Mouse (Mus musculus) embryonic facial prominence, embryonic 13.5 days (tissue): ENCODE measurements around the gene Zfp771. TPM values are rescaled to one million over a fixed set of nuclear protein-coding genes. Genes with fewer than 3 reads are reported as not detected.
A peak's percentile ranks its signal among the peaks of the same experiment; 100 is the strongest.

ENCODE experiments used
- ATAC-seq: fragments of 200-750 bp; cut with Nextera tagmentation; 2 replicates; pipeline ENCODE4 v1.8.0; 2017; ENCODE audit warnings: low read depth; ENCODE audit not compliant: insufficient number of reproducible peaks, insufficient read depth, low FRiP score, low TSS enrichment
- H3K27ac ChIP-seq: fragments of 300-500 bp; sonication (generic); 2 replicates; pipeline ENCODE4 v1.5.1; 2015; ENCODE audit warnings: moderate library complexity, mild to moderate bottlenecking, inconsistent platforms
- H3K27me3 ChIP-seq: fragments of 300-500 bp; sonication (generic); 2 replicates; pipeline ENCODE4 v1.6.1; 2015; ENCODE audit warnings: mild to moderate bottlenecking, inconsistent platforms
- H3K36me3 ChIP-seq: fragments of 300-500 bp; sonication (generic); 2 replicates; pipeline ENCODE4 v1.6.1; 2015; ENCODE audit warnings: mild to moderate bottlenecking, inconsistent platforms
- H3K4me1 ChIP-seq: fragments of 300-500 bp; sonication (generic); 2 replicates; pipeline ENCODE4 v1.6.1; 2015; ENCODE audit warnings: inconsistent platforms
- H3K4me2 ChIP-seq: fragments of 300-500 bp; sonication (generic); 2 replicates; pipeline ENCODE4 v1.6.1; 2015; ENCODE audit warnings: moderate library complexity, mild to moderate bottlenecking, inconsistent platforms
- H3K4me3 ChIP-seq: fragments of 300-500 bp; sonication (generic); 2 replicates; pipeline ENCODE4 v1.5.1; 2015; ENCODE audit warnings: mild to moderate bottlenecking, inconsistent platforms
- H3K9ac ChIP-seq: fragments of 300-500 bp; sonication (generic); 2 replicates; pipeline ENCODE4 v1.6.1; 2015; ENCODE audit warnings: mild to moderate bottlenecking, inconsistent platforms
- H3K9me3 ChIP-seq: fragments of 300-500 bp; sonication (generic); 2 replicates; pipeline ENCODE4 v1.6.1; 2016; ENCODE audit warnings: inconsistent platforms
- WGBS: fragments of 180-500 bp; shearing (Covaris S2); methylation state at CpG from one replicate; pipeline ENCODE4 v1.1.7; 2015; ENCODE audit warnings: mixed read lengths; 5-methylcytosine and 5-hydroxymethylcytosine counted together
- polyA plus RNA-seq: library from polyadenylated mRNA; unstranded; fragments of >200 nt; fragmentation: Nextera tagmentation; extraction: Ambion mirVana; gene quantifications from 2 replicates; pipeline ENCODE4 v1.2.1, GENCODE M21; 2015

Zfp771 gene
- polyA plus RNA-seq, 1 experiment from 2014 or later, result 78.2 TPM

DNA sequence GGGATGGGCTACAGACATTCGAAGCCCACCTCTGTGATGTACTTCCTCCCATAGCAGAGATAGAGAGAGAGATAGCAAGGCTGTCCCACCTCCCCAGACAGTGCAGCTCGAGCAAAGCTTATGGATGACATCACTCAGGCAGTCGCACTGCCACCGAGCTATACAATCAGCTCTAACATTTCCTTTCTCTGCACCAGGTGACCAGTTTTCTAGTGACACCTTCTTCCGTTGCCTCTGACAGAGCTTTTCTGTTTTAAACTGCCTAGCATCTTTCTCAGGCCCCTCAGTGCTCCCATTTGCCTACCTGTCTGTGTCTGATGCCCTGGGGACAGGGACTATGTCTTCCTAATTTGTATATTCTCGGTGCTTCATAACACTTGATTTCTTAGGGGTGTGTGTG, 23.6 kb upstream of the Zfp771 start:
- WGBS, result 76% methylated on average over 6 of the region's 6 CpGs
- ATAC-seq, result no peak
- Histone ChIP-seq H3K36me3 (no peaks in the 10 kb centered on the region), H3K27ac (no peak overlapping the region), H3K9ac (no peak overlapping the region), H3K9me3 (no peaks in the 10 kb centered on the region), H3K4me1 (peaks cover 4% of the 10 kb centered on the region; the same call in 1 of the 2 replicates), H3K27me3 (no peaks in the 10 kb centered on the region), H3K4me3 (no peak overlapping the region), H3K4me2 (no peak overlapping the region)

DNA sequence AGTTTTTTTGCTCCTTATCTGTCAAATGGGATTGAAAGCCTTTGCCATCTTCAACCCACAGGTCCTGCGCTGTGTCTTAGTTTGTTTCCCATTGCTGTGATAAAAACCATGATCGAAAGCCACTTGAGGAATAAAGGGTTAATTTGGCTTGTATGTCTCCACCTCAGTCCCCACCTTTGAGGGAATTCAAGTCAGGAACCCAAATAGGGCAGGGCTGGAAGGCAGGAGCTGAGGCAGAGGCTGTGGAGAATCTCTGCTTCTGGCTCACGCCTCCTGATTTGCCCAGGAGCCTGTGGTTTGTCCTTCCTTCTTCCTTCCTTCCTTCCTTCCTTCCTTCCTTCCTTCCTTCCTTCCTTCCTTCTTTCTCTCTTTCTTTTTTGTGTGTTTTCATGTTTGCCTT, 21.0 kb upstream of the Zfp771 start:
- Histone ChIP-seq H3K27me3 (no peaks in the 10 kb centered on the region), H3K36me3 (no peaks in the 10 kb centered on the region), H3K9me3 (no peaks in the 10 kb centered on the region), H3K27ac (no peak overlapping the region), H3K4me1 (no peaks in the 10 kb centered on the region), H3K9ac (no peak overlapping the region), H3K4me3 (no peak overlapping the region), H3K4me2 (no peak overlapping the region)
- ATAC-seq, result no peak
- 95% methylated on average over 3 of the region's 3 CpGs for whole genome bisulfite sequencing

DNA sequence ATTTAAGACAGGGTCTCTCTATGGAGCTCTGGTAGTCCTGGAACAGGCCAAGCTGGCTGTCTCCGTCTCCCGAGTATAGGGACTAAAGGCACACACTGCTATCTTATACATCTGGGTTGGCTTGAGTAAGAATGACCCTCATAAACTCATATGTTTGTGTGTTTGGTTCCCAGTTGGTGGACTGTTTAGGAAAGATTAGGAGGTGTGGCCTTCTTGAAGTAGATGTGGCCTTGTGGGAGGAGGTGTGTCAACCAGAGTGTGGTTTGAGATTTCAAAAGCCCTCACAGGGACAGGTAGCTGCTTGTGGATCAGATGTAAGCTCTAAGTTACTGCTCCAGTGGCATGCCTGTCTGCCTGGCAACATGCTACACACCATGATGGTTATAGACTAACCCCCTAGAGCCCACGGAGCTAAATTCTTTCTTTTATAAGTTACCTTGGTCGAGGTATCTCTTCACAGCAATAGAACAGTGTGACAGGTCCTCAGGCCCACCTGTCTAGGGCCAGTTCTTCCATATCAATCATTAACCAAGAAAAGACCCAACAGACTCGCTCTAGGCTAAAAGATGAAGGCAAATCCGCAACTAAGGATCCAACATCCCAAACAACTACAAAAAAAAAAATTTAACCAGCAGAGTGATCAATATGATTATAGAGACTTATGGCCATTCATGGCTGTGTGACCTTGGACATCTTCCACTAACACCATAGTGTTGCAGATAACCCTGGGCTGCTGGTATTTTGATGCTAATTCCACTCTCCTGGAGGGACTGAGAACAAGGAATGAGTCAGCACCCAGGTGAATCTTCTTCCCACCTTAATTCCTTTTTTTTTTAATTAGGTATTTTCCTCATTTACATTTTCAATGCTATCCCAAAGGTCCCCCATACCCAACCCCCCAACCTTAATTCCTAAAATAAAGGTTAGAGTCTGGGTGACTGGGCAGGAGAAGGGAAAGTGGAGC, 20.3 kb upstream of the Zfp771 start:
- ATAC-seq, result no peak
- no peaks in the 10 kb centered on the region for H3K9me3 ChIP-seq
- H3K36me3 ChIP-seq, result peaks cover under 1% of the 10 kb centered on the region; the same call in 1 of the 2 replicates
- no peak overlapping the region for H3K4me2 ChIP-seq
- H3K4me1 ChIP-seq, result no peaks in the 10 kb centered on the region
- no peak overlapping the region for H3K27ac ChIP-seq
- 85% methylated on average over 6 of the region's 6 CpGs for WGBS
- no peak overlapping the region for H3K9ac ChIP-seq
- no peaks in the 10 kb centered on the region for H3K27me3 ChIP-seq
- no peak overlapping the region for H3K4me3 ChIP-seq

DNA sequence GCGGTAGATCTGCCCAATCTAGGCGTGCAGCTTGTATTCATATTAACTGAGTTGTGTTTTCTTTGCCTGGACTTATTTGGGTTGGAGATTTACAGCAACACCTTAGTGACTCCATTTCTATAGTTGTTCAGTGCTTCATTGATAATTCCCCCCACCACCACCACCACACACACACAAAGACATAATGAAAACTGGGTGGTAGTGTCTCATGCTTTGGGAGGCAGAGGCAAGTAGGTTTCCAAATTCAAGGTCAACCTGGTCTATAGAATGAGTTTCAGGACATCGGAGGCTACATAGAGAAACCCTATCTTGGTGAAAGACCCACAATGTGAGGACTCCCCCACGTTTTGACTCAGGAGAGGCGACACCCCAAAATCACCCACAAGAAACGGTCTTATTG, 19.5 kb upstream of the Zfp771 start:
- Histone ChIP-seq H3K36me3 (peaks cover 9% of the 10 kb centered on the region), H3K9me3 (no peaks in the 10 kb centered on the region), H3K4me1 (no peaks in the 10 kb centered on the region), H3K9ac (no peak overlapping the region), H3K4me3 (no peak overlapping the region), H3K4me2 (no peak overlapping the region), H3K27me3 (no peaks in the 10 kb centered on the region), H3K27ac (no peak overlapping the region)
- ATAC-seq, result no peak
- 90% methylated on average over 6 of the region's 6 CpGs for WGBS

DNA sequence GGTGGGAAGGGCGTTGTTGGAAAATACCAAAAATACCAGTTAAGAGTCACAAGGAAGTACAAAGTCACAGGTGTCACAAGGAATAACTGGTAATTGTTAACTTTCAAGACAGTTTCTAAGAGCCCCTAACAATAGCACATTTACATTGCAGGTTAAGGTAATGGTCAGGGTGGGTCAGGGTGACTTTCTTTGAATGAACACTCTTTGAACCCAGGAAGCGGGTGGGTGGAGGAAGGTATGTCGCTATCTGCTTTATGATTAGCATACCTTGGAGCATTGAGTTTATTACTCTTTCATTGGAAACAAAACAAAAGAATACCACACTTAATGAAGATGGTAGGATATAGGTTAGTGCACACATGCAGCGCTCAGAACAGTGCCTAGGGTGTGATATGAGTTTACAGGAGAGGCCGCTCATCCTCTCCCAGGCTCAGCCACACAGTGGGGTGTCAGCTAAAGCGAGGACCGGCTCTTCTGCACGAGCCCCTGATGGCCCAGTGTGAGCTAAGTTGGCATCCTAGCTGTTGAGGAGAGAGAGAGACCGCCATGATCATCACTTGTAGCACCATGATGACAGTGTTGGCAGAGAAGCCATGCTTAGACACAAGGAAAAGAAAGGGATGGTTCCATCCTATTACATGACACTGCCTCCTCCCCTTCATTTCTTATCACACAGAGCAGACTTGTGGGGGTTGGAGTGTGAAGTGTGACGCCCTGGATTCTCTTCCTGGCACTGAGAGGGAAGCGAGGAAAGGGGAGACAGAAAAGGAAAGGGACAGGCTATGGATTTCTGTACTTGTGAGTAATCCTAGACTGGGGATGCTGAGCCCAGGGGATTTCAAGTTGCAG, 18.7 kb upstream of the Zfp771 start:
- no peak overlapping the region for H3K4me2 ChIP-seq
- no peak for ATAC-seq
- peaks cover 5% of the 10 kb centered on the region for H3K4me1 ChIP-seq
- no peak overlapping the region for H3K27ac ChIP-seq
- no peak overlapping the region for H3K9ac ChIP-seq
- no peaks in the 10 kb centered on the region for H3K27me3 ChIP-seq
- H3K4me3 ChIP-seq, result no peak overlapping the region
- 89% methylated on average over 11 of the region's 11 CpGs for WGBS
- peaks cover 16% of the 10 kb centered on the region for H3K36me3 ChIP-seq
- H3K9me3 ChIP-seq, result no peaks in the 10 kb centered on the region

DNA sequence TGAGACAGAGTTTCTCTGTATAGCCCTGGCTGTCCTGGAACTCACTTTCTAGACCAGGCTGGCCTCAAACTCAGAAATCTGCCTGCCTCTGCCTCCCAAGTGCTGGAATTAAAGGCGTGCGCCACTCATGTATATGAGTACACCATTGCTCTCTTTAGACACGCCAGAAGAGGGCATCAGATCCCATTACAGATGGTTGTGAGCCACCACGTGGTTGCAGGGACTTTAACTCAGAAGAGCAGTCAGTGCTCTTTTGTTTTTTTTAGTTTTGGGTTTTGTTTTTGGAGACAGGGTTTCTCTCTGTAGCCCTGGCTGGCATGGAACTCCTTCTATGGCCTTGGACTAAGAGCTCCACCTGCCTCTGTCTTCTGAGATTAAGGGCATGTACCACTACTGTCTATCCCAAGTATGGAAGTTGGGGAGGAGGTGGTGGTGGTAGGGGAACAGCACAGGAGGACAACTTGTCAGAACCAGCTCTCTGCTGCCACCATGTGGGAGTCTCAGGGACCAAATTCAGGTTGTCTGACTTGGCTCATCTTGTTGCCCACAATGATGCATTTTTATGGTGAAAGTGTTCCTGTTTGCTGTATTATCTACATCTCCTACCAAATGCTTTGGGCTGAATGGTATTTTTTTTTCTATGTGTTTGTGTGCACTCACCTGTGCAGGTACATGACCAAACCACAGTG, 15.3 kb upstream of the Zfp771 start:
- 71% methylated on average over 4 of the region's 4 CpGs for WGBS
- ATAC-seq, result no peak
- no peak overlapping the region for H3K9ac ChIP-seq
- no peak overlapping the region for H3K4me3 ChIP-seq
- H3K27me3 ChIP-seq, result no peaks in the 10 kb centered on the region
- no peaks in the 10 kb centered on the region for H3K9me3 ChIP-seq
- H3K4me1 ChIP-seq, result peaks cover 22% of the 10 kb centered on the region
- no peak overlapping the region for H3K4me2 ChIP-seq
- peaks cover 24% of the 10 kb centered on the region for H3K36me3 ChIP-seq
- H3K27ac ChIP-seq, result no peak overlapping the region

DNA sequence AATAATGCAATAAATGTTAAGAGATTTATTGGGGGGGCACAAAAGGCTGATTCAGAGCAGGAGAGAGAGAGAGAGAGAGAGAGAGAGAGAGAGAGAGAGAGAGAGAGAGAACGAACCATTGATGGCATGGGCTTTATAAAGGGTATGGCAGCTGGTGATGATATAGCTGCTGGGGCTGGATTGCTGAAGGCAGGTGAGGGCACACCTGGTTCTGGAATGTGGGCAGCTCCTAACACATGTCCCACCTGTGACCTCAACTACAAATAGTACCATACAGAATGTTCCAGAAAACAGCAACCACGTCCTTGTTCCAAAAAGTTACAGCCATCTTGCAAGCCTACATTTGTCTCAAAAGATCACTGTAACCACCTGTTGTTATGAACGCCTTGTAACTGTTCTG, 12.7 kb upstream of the Zfp771 start:
- no peak overlapping the region; the same call in 1 of the 2 replicates for H3K27ac ChIP-seq
- H3K9ac ChIP-seq, result peak overlapping the region; percentile 97
- 53% methylated on average over 3 of the region's 3 CpGs for WGBS

DNA sequence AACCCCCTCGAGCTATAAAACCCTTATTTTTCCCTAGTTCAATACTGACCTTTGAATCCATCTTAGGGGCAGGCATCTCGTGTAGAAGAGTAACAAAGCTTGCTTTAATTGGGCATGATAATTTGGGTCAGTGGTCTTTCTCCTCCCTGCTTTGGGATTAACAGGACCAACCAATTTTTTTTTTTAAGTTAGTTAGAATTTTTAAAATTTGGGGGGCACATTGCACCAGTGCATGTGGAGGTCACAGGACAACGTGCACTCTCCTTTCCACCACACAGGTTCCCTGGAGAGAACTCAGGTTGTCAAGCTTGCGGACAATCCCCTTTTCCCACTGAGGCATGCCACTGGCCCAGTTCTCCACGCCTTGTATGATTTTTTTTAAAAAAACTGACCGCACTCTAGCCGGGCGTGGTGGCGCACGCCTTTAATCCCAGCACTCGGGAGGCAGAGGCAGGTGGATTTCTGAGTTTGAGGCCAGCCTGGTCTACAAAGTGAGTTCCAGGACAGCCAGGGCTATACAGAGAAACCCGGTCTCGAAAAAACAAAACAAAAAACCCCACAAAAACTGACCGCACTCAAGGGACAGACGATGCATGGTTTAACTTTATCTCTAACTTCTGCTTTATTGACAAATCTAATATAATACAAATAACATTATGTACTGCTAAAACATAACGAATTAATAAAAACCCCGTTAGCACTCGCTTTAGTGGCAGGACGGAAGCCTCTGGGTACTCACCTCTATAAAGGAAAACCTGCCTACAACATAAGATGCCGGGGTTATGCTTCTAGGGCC, 12.1 kb upstream of the Zfp771 start:
- ATAC-seq, result no peak
- Histone ChIP-seq H3K27me3 (no peaks in the 10 kb centered on the region), H3K4me2 (peak overlapping the region; percentile 79), H3K9me3 (no peaks in the 10 kb centered on the region), H3K9ac (peak overlapping the region; percentile 97), H3K4me1 (peaks cover 34% of the 10 kb centered on the region), H3K4me3 (peak overlapping the region; percentile 97), H3K27ac (peak overlapping the region; percentile 99), H3K36me3 (peaks cover 48% of the 10 kb centered on the region)
- WGBS, result 8% methylated on average over 20 of the region's 20 CpGs

More for the DNA sequence above, 12.7 kb upstream of the Zfp771 start:
- no peaks in the 10 kb centered on the region for H3K27me3 ChIP-seq
- ATAC-seq, result no peak
- H3K36me3 ChIP-seq, result peaks cover 41% of the 10 kb centered on the region
- peaks cover 34% of the 10 kb centered on the region for H3K4me1 ChIP-seq
- no peaks in the 10 kb centered on the region for H3K9me3 ChIP-seq
- H3K4me3 ChIP-seq, result peak overlapping the region; percentile 97
- H3K4me2 ChIP-seq, result peak overlapping the region; percentile 79

DNA sequence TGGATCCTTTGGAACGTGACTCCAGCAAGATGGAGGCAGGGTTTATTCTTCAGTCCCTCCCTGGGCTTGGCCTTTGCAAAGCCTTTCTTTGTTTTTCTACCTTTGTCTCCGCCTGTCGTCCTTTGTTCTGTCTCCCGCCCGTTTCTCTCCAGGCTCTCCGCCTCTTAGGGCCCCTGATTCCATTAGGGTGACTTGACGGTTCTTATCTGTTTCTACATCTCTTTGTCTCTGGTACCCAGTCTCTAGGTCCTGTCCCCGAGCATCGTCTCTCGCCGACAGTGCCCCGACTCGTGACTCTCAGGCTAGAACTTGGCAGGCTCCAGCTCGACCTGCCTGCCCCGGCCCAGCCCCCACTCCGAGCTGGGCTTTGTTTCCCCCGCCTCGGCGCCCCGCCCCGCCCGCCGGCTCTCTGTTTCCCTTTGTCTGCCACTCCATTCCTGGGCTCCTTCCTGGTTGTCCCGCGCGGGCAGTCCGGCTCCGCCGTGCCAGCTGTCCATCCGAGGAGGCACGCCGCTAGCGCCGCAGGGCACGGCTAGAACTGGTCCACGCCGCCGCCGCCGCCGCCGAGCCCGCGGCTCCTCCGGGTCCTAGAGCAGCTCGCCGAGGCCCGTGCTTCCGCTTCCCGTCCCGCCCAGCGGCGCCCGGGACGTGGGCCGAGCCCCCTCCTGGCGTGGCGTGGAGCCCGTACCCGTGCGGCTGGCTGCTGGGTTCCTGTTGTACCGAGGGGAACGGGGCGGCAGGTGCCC, 11.3 kb upstream of the Zfp771 start, which contains the start of the genes Zfp553 and Sept1:
Zfp553 (plus strand) TSS at position 440 of the 746 bp plus-strand sequence.
Sept1 (minus strand) TSS at position 509 of the 746 bp plus-strand sequence.
- H3K4me3 ChIP-seq, result peak within 1 kb of the TSS; percentile 97
- under 1% methylated on average over 64 of the region's 64 CpGs for WGBS
- peak within 1 kb of the TSS; percentile 97 for H3K9ac ChIP-seq
- peak within 1 kb of the TSS; percentile 99 for H3K27ac ChIP-seq
- peaks cover 56% of the 10 kb centered on the region for H3K36me3 ChIP-seq
- H3K27me3 ChIP-seq, result no peaks in the 10 kb centered on the region
- peak; percentile 88 for ATAC-seq
- peaks cover 34% of the 10 kb centered on the region for H3K4me1 ChIP-seq
- H3K4me2 ChIP-seq, result peak within 1 kb of the TSS; percentile 79
- H3K9me3 ChIP-seq, result no peaks in the 10 kb centered on the region

DNA sequence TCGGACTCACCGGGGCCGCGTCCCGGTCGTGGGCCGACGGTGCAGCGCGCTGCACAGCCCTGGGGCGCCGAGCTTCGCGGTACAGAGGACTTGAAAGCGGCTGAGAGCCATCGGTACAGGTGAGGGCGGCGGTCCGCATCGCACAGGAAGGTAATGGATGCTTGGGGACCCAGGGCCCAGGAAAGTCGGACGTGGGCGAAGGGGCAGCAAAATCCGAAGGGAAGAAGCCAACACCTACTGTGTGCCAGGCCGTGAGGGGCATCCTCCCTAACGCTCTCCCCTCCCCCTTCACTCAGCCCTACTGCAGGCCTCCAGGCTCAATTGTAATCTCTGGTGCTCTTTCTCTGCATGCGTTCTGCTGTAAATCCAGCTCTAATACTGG, 10.7 kb upstream of the Zfp771 start:
- peak overlapping the region; percentile 99 for H3K27ac ChIP-seq
- peaks cover 34% of the 10 kb centered on the region for H3K4me1 ChIP-seq
- H3K36me3 ChIP-seq, result peaks cover 61% of the 10 kb centered on the region
- peak overlapping the region; percentile 97 for H3K4me3 ChIP-seq
- peak overlapping the region; percentile 79 for H3K4me2 ChIP-seq
- H3K27me3 ChIP-seq, result no peaks in the 10 kb centered on the region
- WGBS, result under 1% methylated on average over 27 of the region's 27 CpGs
- H3K9ac ChIP-seq, result peak overlapping the region; percentile 97
- H3K9me3 ChIP-seq, result no peaks in the 10 kb centered on the region
- ATAC-seq, result peak; percentile 21; the same call in 1 of the 2 replicates
